Mouse (Mus musculus) cortical plate, adult 2 months (tissue): ENCODE measurements around the gene Unc5cl.

Source experiments
- CTCF ChIP-seq: fragments of 200-500 bp; IDR thresholded peaks from 2 replicates; pipeline ENCODE4 v1.5.1; 2011; ENCODE audit warnings: mild to moderate bottlenecking, control low read depth, low read length; ENCODE audit not compliant: insufficient read depth; ENCODE audit errors: extremely low read depth
- POLR2A ChIP-seq: fragments of 200-500 bp; IDR thresholded peaks from 2 replicates; pipeline ENCODE4 v1.6.1; 2011; ENCODE audit warnings: mild to moderate bottlenecking, low read length, control low read depth; ENCODE audit not compliant: insufficient read depth; ENCODE audit errors: extremely low read depth

DNA sequence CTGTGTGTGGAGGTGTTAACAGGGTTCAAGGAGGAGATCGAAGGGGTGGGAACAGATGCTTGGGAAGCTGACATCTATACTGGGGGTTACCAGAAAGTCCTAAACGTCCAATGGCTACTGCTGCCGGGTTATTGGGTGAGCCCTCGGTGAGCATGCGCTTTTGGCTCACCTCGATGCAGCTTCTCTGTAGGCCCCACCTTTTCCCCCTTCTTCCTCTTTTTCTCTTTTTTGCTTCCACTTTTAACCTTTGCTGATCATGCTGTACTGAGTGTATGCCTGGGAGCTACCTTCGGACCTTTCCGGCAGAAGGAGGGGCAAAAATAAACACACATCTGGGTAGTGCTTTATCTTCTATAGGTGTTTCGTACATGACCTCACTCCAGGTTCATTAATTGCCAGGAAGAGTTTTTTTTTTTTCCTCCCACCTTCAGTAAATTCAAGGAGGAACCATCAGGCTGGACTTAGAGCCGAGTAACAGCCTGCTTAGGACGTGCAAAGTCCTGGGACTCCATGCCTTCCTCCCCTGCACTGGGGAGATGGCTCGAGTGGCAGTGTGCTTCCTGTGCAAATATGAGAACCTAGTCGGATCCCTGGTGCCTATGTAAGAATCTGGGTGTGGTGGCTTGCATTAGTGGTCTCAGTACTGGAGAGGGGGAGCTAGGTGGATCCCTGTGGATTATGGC lies 3.4 kb downstream of the Unc5cl start:
- TF ChIP-seq POLR2A (no peak), CTCF (no peak)
